Mouse (Mus musculus) megakaryocyte, embryonic 14.5 days (primary cell): ENCODE measurements around the gene Cep57.

Source experiments
- FLI1 ChIP-seq: IDR thresholded peaks from 2 replicates; pipeline ENCODE4 v1.6.1; 2012; ENCODE audit warnings: low read length, inconsistent platforms, mixed read lengths
- GATA1 ChIP-seq: IDR thresholded peaks from 3 replicates; pipeline ENCODE4 v1.6.1; 2012; ENCODE audit warnings: mixed read lengths, low read length, inconsistent platforms, borderline replicate concordance

GRCm38 (mm10) chr9:13856777-13857176 lies 29.9 kb upstream of the Cep57 start:
- TF ChIP-seq GATA1 (no peak), FLI1 (no peak)
